Mouse (Mus musculus) cerebral cortex, adult 2 months (tissue): ENCODE results near the gene AI597479.

Experiments used
- WGBS: fragments of 180-500 bp; shearing (Covaris S2); methylation state at CpG from one replicate; pipeline ENCODE4 v1.1.7; 2018; 5-methylcytosine and 5-hydroxymethylcytosine counted together

Gene AI597479

GRCm38 (mm10) chr1:43098031-43098984 lies at the start of gene AI597479, which contains the start of gene Tgfbrap1:
TSS of gene AI597479 (plus strand) at chr1:43098710.
TSS of gene Tgfbrap1 (minus strand) at chr1:43098637.
- WGBS, result under 1% methylated on average over 57 of the region's 57 CpGs

DNA sequence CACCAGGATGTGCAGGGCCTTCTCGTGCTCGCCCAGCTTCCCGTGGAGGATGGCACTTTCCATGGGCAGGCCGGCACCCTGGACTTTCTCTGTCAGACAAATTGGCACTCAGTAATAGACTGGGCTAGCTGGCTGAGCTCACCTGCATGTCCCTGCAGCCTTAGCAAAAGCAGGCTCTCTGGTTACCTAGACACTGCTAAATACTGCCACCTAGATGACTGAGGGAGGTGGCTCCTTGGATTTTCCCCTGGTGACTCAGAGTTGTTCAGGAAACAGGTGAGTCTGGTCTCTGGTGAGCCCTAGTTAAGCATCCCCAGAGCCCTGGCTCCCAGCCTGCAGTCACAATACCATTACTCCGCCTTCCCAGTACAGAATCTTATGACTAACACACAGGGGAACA lies 46.6 kb upstream of the AI597479 start:
- 84% methylated on average over 5 of the region's 5 CpGs for WGBS

GRCm38 (mm10) chr1:43065615-43066310 lies 32.7 kb upstream of the AI597479 start:
- 42% methylated on average over 9 of the region's 9 CpGs for whole genome bisulfite sequencing

- WGBS, result 92% methylated on average over 8 of the region's 8 CpGs
These were observed 31.9 kb upstream of the AI597479 start for GRCm38 (mm10) chr1:43066573-43066972.

- 79% methylated on average over 7 of the region's 7 CpGs for WGBS
These were observed 31.0 kb upstream of the AI597479 start for GRCm38 (mm10) chr1:43067551-43067950.

- 76% methylated on average over 5 of the region's 5 CpGs for WGBS
These were observed 27.8 kb upstream of the AI597479 start for GRCm38 (mm10) chr1:43070726-43071125.

DNA sequence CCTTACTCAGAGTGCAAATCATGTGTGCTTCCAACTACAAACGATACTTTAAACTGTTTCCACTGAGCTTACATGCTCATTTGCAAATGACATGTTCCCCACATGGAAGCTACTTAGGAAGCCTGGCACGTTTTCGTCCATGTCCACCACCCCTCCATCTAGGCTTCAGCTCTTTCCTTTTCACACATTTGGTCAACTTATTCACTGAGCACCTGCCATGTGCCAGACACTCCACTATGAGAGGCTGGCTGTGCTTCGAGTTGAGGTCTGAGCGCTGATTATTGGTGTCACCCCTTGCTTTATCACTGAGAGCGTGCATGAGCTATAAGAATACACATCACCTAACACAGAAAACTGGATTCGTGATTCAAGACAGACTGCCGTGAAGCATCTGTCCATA lies 26.5 kb upstream of the AI597479 start:
- 76% methylated on average over 8 of the region's 8 CpGs for WGBS

GRCm38 (mm10) chr1:43072561-43072960 lies 25.9 kb upstream of the AI597479 start:
- WGBS, result 89% methylated on average over 1 of the region's 1 CpGs

DNA sequence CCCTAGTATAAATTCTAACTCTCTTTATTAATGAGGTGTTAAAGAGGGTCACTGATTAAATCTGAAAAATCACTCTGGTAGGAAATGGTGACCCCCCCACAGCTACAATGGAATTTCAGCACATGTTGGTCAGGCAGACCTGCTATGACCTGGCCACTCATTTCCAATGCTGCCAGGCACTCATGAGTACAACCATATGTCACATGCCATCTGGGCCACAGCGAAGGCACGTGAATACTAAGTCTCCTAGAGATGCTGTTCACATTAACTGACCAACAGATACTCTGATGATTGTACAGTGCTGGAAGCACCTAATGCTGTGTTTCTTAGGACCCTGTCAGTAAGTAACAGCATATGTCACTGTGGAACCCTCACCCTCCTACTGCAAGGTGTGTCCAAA lies 23.7 kb upstream of the AI597479 start:
- WGBS, result 82% methylated on average over 2 of the region's 2 CpGs

- WGBS, result 84% methylated on average over 2 of the region's 2 CpGs
These were observed 20.4 kb upstream of the AI597479 start for GRCm38 (mm10) chr1:43078124-43078523.

GRCm38 (mm10) chr1:43082946-43083345 lies 15.6 kb upstream of the AI597479 start:
- 89% methylated on average over 5 of the region's 5 CpGs for WGBS

GRCm38 (mm10) chr1:43090418-43090817 lies 8.1 kb upstream of the AI597479 start:
- 61% methylated on average over 1 of the region's 1 CpGs for WGBS

DNA sequence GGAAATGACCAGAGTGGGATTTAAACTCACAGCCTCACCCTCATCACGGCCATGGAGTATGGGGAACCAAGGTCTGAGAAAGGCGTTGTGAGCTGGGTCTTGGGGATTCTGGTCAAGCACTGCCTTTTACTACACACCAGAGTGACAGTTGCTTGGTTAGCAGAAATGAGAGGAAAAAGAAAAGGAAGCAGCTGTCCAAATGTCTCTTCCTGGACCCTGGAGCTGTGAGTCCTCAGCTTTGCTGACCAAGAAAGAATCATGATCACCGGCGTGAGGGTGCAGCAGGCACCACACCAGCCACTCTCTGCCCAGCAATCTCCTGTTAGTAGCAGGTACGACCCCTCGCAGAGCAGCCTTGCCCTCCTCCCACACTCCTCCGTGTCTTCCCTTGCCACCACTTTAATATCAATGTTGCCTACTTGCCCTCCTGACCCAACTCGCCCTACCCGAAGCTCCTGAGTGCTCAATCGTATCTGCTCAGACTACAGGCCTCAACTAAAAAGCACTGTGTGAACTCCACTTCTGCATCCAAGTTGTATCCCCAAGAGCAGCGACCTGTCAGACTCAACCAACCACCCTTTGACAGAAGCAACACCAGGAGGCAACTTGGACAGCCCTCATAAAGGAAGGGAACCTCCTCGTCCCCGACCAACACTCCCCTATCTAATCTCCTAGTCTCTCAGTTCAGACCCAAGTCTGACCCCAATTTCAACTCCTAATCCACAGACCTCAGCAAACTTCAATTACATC lies 7.0 kb upstream of the AI597479 start:
- 33% methylated on average over 13 of the region's 13 CpGs for WGBS

GRCm38 (mm10) chr1:43092056-43093015 lies 6.2 kb upstream of the AI597479 start:
- WGBS, result under 1% methylated on average over 101 of the region's 102 CpGs

DNA sequence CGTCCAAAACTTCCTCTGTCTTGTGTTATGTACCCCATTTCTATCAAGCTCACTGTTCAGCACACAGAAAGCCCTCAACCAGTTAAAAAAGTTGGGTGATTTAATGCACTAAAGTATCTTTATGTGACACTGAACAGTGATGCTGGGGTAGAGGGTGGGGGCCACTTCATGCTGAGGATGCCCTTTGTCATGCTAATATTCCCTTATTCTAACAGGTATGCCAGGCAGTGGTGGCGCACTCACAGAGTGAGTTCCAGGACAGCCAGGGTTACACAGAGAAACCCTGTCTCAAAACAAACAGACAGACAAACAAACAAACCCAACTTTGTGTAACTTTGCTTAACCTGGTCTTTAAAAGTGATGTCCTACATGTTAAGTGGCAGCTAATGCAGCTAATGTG lies 4.3 kb upstream of the AI597479 start:
- 87% methylated on average over 2 of the region's 2 CpGs for WGBS

- WGBS, result 92% methylated on average over 2 of the region's 2 CpGs
These were observed 10.2 kb downstream of the AI597479 start for GRCm38 (mm10) chr1:43108729-43109128.

- WGBS, result 45% methylated on average over 4 of the region's 4 CpGs
These were observed 12.0 kb downstream of the AI597479 start for GRCm38 (mm10) chr1:43110556-43110955.

- WGBS, result 76% methylated on average over 2 of the region's 2 CpGs
These were observed 14.4 kb downstream of the AI597479 start for GRCm38 (mm10) chr1:43112882-43113281.

DNA sequence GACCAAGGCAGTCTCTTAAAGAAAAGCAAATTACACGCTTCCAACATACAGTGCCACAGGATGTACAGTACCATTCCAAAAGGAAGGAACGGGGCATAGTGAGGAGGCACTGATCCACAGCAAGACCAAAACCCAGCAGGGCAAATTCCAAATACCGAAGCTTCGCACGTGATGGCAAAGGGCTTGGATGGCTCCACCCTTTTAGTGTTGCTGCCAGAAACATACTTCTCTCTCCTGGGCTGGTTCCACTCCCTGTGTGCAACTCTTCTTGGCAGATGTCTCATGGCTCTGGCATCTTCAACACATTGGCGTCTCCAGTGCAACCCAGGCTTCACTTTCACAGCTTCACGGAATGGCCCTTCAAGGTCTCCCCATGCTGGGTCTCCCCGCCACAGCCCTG lies 18.9 kb downstream of the AI597479 start:
- 87% methylated on average over 8 of the region's 8 CpGs for WGBS

DNA sequence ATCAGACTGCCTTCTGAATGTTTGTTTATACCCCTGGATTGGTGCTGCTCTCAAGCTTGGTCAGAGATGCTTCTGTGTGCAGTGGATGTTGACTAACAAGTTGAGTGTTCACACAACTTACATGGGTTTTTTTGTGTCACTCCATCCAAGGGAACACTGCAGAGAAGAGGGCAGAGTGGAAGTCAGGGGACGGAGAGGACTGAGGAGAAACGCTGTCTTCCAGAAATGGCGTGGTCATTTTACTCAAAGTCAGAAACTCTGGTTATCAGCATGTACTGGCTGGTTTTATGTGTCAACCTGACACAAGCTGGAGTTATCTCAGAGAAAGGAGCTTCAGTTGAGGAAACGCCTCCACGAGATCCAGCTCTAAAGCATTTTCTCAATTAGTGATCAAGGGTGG lies 22.4 kb downstream of the AI597479 start:
- 92% methylated on average over 5 of the region's 5 CpGs for WGBS

DNA sequence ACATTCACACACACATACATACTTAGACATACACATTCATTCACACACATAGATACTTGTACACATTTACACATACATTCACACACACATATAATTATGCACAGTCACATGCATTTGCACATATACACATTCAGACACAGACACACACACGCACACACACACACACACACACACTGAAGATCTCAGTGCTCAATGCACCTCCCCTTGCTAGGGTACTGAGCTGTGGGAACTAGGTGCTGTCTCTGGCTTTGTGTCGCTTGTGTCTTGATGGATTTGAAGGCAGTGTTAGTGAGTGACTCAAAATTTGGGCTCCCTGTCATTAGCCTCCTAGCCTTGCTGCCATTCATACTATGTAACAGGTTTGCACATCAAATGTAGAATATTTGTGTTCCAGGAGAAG lies 24.1 kb downstream of the AI597479 start:
- WGBS, result 88% methylated on average over 2 of the region's 2 CpGs
